Mouse (Mus musculus): ENCODE results near the gene Gas1.

- no peak for TF ChIP-seq CTCF (IDR thresholded peaks at IDR 0.05; ENCODE audit: low read depth)
- TF ChIP-seq EP300 (optimal IDR thresholded peaks at IDR 0.05): no peak
Measured at GRCm38 (mm10) chr13:60134439-60134799, 42.7 kb downstream of the Gas1 start.

Measured in stomach, postnatal 0 days (tissue).